Mouse (Mus musculus): ENCODE results near the gene Cotl1. TPM values are rescaled to one million over a fixed set of nuclear protein-coding genes. Genes with fewer than 3 reads are reported as not detected.

The Cotl1 gene
- polyA plus RNA-seq, 1 experiment: 453 TPM

- no peaks in the 10 kb centered on the region for H3K79me2 ChIP-seq (ENCODE audit: control insufficient read depth, insufficient read depth)
- H3K27me3 ChIP-seq (ENCODE audit: control insufficient read depth, insufficient read depth, insufficient read length): no peaks in the 10 kb centered on the region
- no peaks in the 10 kb centered on the region for H3K36me3 ChIP-seq (ENCODE audit: control insufficient read depth, insufficient read depth)
- no peak overlapping the region for H3ac ChIP-seq (ENCODE audit: control insufficient read depth, insufficient read length, low read depth)
- no peak overlapping the region for H3K4me3 ChIP-seq (ENCODE audit: insufficient read depth, poor library complexity, severe bottlenecking)
- TF ChIP-seq FOSL1 (IDR thresholded peaks at IDR 0.05; ENCODE audit: insufficient read depth, low read length, poor library complexity, severe bottlenecking): no peak
- no peak for TF ChIP-seq MYOG (IDR thresholded peaks at IDR 0.05; ENCODE audit: control insufficient read depth, extremely low read depth, insufficient read length)
- no peak for TF ChIP-seq MAX (IDR thresholded peaks at IDR 0.05)
- TF ChIP-seq USF1 (IDR thresholded peaks at IDR 0.05; ENCODE audit: low read depth): no peak
- H3K79me3 ChIP-seq (ENCODE audit: low read depth): no peaks in the 10 kb centered on the region
These were observed 75.0 kb downstream of the Cotl1 start for GRCm38 (mm10) chr8:119765311-119765710.

- TF ChIP-seq FOSL1 (IDR thresholded peaks at IDR 0.05; ENCODE audit: insufficient read depth, low read length, poor library complexity, severe bottlenecking) (no peak), CEBPB (IDR thresholded peaks at IDR 0.05; ENCODE audit: low read depth) (no peak), CTCF (IDR thresholded peaks at IDR 0.05; ENCODE audit: control insufficient read depth, insufficient read depth, insufficient read length) (no peak), MYOD1 (IDR thresholded peaks at IDR 0.05; ENCODE audit: control insufficient read depth, insufficient read length, low read depth) (no peak), USF1 (IDR thresholded peaks at IDR 0.05; ENCODE audit: low read depth) (no peak), MAX (IDR thresholded peaks at IDR 0.05) (no peak), MYOG (IDR thresholded peaks at IDR 0.05; ENCODE audit: control insufficient read depth, extremely low read depth, insufficient read length) (no peak)
- Histone ChIP-seq H3K36me3 (ENCODE audit: control insufficient read depth, insufficient read depth) (no peaks in the 10 kb centered on the region), H3K79me2 (ENCODE audit: control insufficient read depth, insufficient read depth) (no peaks in the 10 kb centered on the region), H3ac (ENCODE audit: control insufficient read depth, insufficient read length, low read depth) (no peak overlapping the region), H3K79me3 (ENCODE audit: low read depth) (no peaks in the 10 kb centered on the region), H3K27me3 (ENCODE audit: control insufficient read depth, insufficient read depth, insufficient read length) (no peaks in the 10 kb centered on the region), H3K4me3 (ENCODE audit: insufficient read depth, poor library complexity, severe bottlenecking) (no peak overlapping the region)
These were observed 77.8 kb downstream of the Cotl1 start for GRCm38 (mm10) chr8:119762226-119763220.

- no peak overlapping the region for H3ac ChIP-seq (ENCODE audit: control insufficient read depth, insufficient read length, low read depth)
- no peak for TF ChIP-seq MAX (IDR thresholded peaks at IDR 0.05)
- no peak for TF ChIP-seq MYOD1 (IDR thresholded peaks at IDR 0.05; ENCODE audit: control insufficient read depth, insufficient read length, low read depth)
- no peak for TF ChIP-seq FOSL1 (IDR thresholded peaks at IDR 0.05; ENCODE audit: insufficient read depth, low read length, poor library complexity, severe bottlenecking)
- TF ChIP-seq CEBPB (IDR thresholded peaks at IDR 0.05; ENCODE audit: low read depth): no peak
- TF ChIP-seq MYOG (IDR thresholded peaks at IDR 0.05; ENCODE audit: control insufficient read depth, extremely low read depth, insufficient read length): no peak
- TF ChIP-seq USF1 (IDR thresholded peaks at IDR 0.05; ENCODE audit: low read depth): no peak
- H3K27me3 ChIP-seq (ENCODE audit: control insufficient read depth, insufficient read depth, insufficient read length): no peaks in the 10 kb centered on the region
- H3K79me3 ChIP-seq (ENCODE audit: low read depth): no peaks in the 10 kb centered on the region
- no peaks in the 10 kb centered on the region for H3K36me3 ChIP-seq (ENCODE audit: control insufficient read depth, insufficient read depth)
- no peaks in the 10 kb centered on the region for H3K79me2 ChIP-seq (ENCODE audit: control insufficient read depth, insufficient read depth)
- no peak overlapping the region for H3K4me3 ChIP-seq (ENCODE audit: insufficient read depth, poor library complexity, severe bottlenecking)
These were observed 78.7 kb downstream of the Cotl1 start for GRCm38 (mm10) chr8:119761692-119762091.

Other genes starting within 250 kb of the Cotl1 start
- 8.1 TPM for gene Taf1c, start 235.3 kb downstream of the Cotl1 start, polyA plus RNA-seq (2012; fragmentation: generic; extraction: Trizol)
- gene Adad2, start 227.8 kb downstream of the Cotl1 start, polyA plus RNA-seq (2012; fragmentation: generic; extraction: Trizol): not detected
- gene Kcng4, start 204.9 kb downstream of the Cotl1 start, polyA plus RNA-seq (2012; fragmentation: generic; extraction: Trizol): not detected
- gene Wfdc1, start 174.2 kb downstream of the Cotl1 start, polyA plus RNA-seq (2012; fragmentation: generic; extraction: Trizol): not detected
- 0.02 TPM for gene Atp2c2, start 140.5 kb downstream of the Cotl1 start, polyA plus RNA-seq (2012; fragmentation: generic; extraction: Trizol)
- gene Tldc1, start 62.1 kb downstream of the Cotl1 start, polyA plus RNA-seq (2012; fragmentation: generic; extraction: Trizol): 6.6 TPM
- 2.7 TPM for gene Klhl36, start 21.7 kb upstream of the Cotl1 start, polyA plus RNA-seq (2012; fragmentation: generic; extraction: Trizol)
- gene Usp10, start 69.8 kb upstream of the Cotl1 start, polyA plus RNA-seq (2012; fragmentation: generic; extraction: Trizol): 101 TPM
- gene Gm20388, start 70.3 kb upstream of the Cotl1 start, polyA plus RNA-seq (2012; fragmentation: generic; extraction: Trizol): 15.0 TPM
- 0.13 TPM for gene Crispld2, start 151.9 kb upstream of the Cotl1 start, polyA plus RNA-seq (2012; fragmentation: generic; extraction: Trizol)